Mouse (Mus musculus): Measurements from ENCODE around the gene Siah3.

GRCm38 (mm10) chr14:75530815-75531353, 75.1 kb downstream of the Siah3 start:
- TF ChIP-seq CTCF (IDR thresholded peaks at IDR 0.05; ENCODE audit: low read depth, low read length) (no peak), POLR2A (IDR thresholded peaks at IDR 0.05; ENCODE audit: extremely low read depth, insufficient read depth, low read length) (no peak)
